Comparison of ENCODE assay signal across 15 mouse cellular contexts in the genomic region with DNA sequence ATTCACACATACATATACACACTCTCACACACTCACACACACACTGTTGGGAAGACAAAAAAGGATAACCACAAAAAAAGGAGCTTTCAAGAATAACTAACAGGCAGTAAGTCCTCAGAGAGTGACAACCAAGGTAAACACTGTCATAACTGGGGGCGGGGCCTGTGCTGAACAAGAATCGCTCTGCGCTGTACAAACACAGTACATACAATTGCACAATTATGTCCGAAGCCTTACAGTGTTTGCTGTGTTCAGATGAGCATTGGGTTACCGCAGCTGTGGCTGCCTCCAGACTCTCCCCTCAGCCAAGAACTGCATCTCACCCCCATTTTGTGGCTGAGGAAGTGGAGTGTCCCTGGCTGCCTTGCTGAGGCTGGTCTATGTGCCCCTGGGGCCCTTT.
DNase-seq lines count a peak whose midpoint lies in the region; ATAC-seq and TF ChIP-seq lines count a peak whose summit lies in the region.
"Had no signal": no experiment of that assay in that cellular context is flagged by ENCODE, and none has a peak within 500 bp of the region (broad histone marks: within the 10 kb centered on the region; RNA-seq: fewer than 3 reads in every experiment).

No protein-coding gene starts in this region.

- peaks cover 15% of the 10 kb centered on the region for H3K4me1 ChIP-seq in liver, adult 2 months (ENCODE audit: control insufficient read depth, insufficient read depth, low read length)
- peaks cover 13% of the 10 kb centered on the region for H3K4me1 ChIP-seq in liver, embryonic 12.5 days
- peaks cover 6% of the 10 kb centered on the region for H3K4me1 ChIP-seq in intestine, embryonic 15.5 days (replicated peaks)
- H3K4me1 ChIP-seq in lung, embryonic 14.5 days (ENCODE audit: insufficient read depth) = 0 out of 2 replicates have a peak, but pooled peaks cover 4% of the 10 kb centered on the region
- H3K4me1 ChIP-seq in stomach, embryonic 16.5 days (ENCODE audit: control insufficient read depth, insufficient read depth, low read length) = 0 out of 2 replicates have a peak, but pooled peaks cover 5% of the 10 kb centered on the region

- peak; percentile 87 for DNase-seq in liver, adult 2 months (ENCODE audit: extremely low read depth, low read depth, low spot score)
- DNase-seq in lung, embryonic 14.5 days = peak; percentile 79
- no peak for DNase-seq in spleen, postnatal 14 days (ENCODE audit: low spot score in 2 of 2)
- DNase-seq in heart, postnatal 36 days = no peak
- DNase-seq: cerebellum, adult 11-12 months; embryo, embryonic 11 days; heart, adult 2 months; heart, postnatal 14 days; kidney, postnatal 14 days; thymus, postnatal 25 days had no signal

- no peak overlapping the region for H3K9ac ChIP-seq in liver, adult 2 months (ENCODE audit: low read depth, low read length)
- H3K9ac ChIP-seq in liver, embryonic 12.5 days = no peak overlapping the region
- H3K9ac ChIP-seq in intestine, embryonic 15.5 days = no peak overlapping the region
- H3K9ac ChIP-seq in lung, embryonic 14.5 days = no peak overlapping the region
- no peak overlapping the region for H3K9ac ChIP-seq in stomach, embryonic 16.5 days (ENCODE audit: low read length)

- no peaks in the 10 kb centered on the region for H3K9me3 ChIP-seq in liver, embryonic 12.5 days (replicated peaks)
- H3K9me3 ChIP-seq in intestine, embryonic 15.5 days = no peaks in the 10 kb centered on the region
- no peaks in the 10 kb centered on the region for H3K9me3 ChIP-seq in lung, embryonic 14.5 days (ENCODE audit: low read depth, low read length)
- no peaks in the 10 kb centered on the region for H3K9me3 ChIP-seq in stomach, embryonic 16.5 days (replicated peaks; ENCODE audit: control insufficient read depth, low read length)

- no peak for TF ChIP-seq POLR2A in liver, adult 2 months (IDR thresholded peaks at IDR 0.05; ENCODE audit: extremely low read depth, insufficient read depth, low read length)

- H3K27me3 ChIP-seq in liver, adult 2 months (ENCODE audit: control insufficient read depth, insufficient read depth, low read length) = no peaks in the 10 kb centered on the region
- no peaks in the 10 kb centered on the region for H3K27me3 ChIP-seq in liver, embryonic 12.5 days (replicated peaks)
- no peaks in the 10 kb centered on the region for H3K27me3 ChIP-seq in intestine, embryonic 15.5 days (replicated peaks)
- H3K27me3 ChIP-seq in lung, embryonic 14.5 days (ENCODE audit: insufficient read depth, low read length) = no peaks in the 10 kb centered on the region
- H3K27me3 ChIP-seq in stomach, embryonic 16.5 days (ENCODE audit: control insufficient read depth, insufficient read depth, low read length) = no peaks in the 10 kb centered on the region

- TF ChIP-seq CTCF in liver, adult 2 months (IDR thresholded peaks at IDR 0.05; ENCODE audit: low read depth, low read length) = no peak
- no peak for TF ChIP-seq CTCF in lung, embryonic 14.5 days (IDR thresholded peaks at IDR 0.05; ENCODE audit: low read depth)

- intact Hi-C loops in heart, postnatal 36 days (cut with DNase I) = loop anchor here (5.0 kb wide), 1 partner anchor 91 kb away; no protein-coding TSS in a partner anchor

- 27% methylated on average over 5 of the region's 5 CpGs for WGBS in liver, adult 2 months
- 72% methylated on average over 5 of the region's 5 CpGs for WGBS in liver, embryonic 12.5 days (ENCODE audit: insufficient replicate concordance)
- 63% methylated on average over 5 of the region's 5 CpGs for WGBS in intestine, embryonic 15.5 days
- WGBS in lung, embryonic 14.5 days = 33% methylated on average over 5 of the region's 5 CpGs
- 39% methylated on average over 5 of the region's 5 CpGs for WGBS in stomach, embryonic 16.5 days

- no peak overlapping the region for H3K4me3 ChIP-seq in liver, adult 2 months (ENCODE audit: insufficient read depth, low read depth, low read length)
- H3K4me3 ChIP-seq in liver, embryonic 12.5 days = no peak overlapping the region
- no peak overlapping the region for H3K4me3 ChIP-seq in intestine, embryonic 15.5 days (replicated peaks)
- no peak overlapping the region for H3K4me3 ChIP-seq in lung, embryonic 14.5 days (ENCODE audit: low read depth, low read length)
- no peak overlapping the region for H3K4me3 ChIP-seq in stomach, embryonic 16.5 days (replicated peaks; ENCODE audit: low read length)
- H3K4me3 ChIP-seq: heart, adult 2 months; left cerebral cortex, adult 2 months had no signal

- H3K36me3 ChIP-seq in liver, adult 2 months (ENCODE audit: control insufficient read depth, insufficient read depth, low read length) = no peaks in the 10 kb centered on the region
- H3K36me3 ChIP-seq in liver, embryonic 12.5 days = no peaks in the 10 kb centered on the region
- H3K36me3 ChIP-seq in intestine, embryonic 15.5 days = no peaks in the 10 kb centered on the region
- no peaks in the 10 kb centered on the region for H3K36me3 ChIP-seq in lung, embryonic 14.5 days (ENCODE audit: insufficient read depth)
- H3K36me3 ChIP-seq in stomach, embryonic 16.5 days (ENCODE audit: control insufficient read depth, insufficient read depth, low read length) = no peaks in the 10 kb centered on the region

- ATAC-seq in liver, embryonic 12.5 days = no peak
- peak; percentile 66 for ATAC-seq in intestine, embryonic 15.5 days
- peak; percentile 79; the same call in 1 of the 2 replicates for ATAC-seq in lung, embryonic 14.5 days (ENCODE audit: insufficient read depth)
- ATAC-seq in stomach, embryonic 16.5 days (ENCODE audit: insufficient read depth, low FRiP score) = peak; percentile 75; the same call in 1 of the 2 replicates
- ATAC-seq: CD4-positive, CD25-positive, alpha-beta regulatory T cell, adult 4 months had no signal

- H3K79me2 ChIP-seq in liver, adult 2 months (ENCODE audit: control insufficient read depth, insufficient read depth, low read length) = no peaks in the 10 kb centered on the region

- no peak overlapping the region for H3K4me2 ChIP-seq in liver, embryonic 12.5 days
- no peak overlapping the region for H3K4me2 ChIP-seq in intestine, embryonic 15.5 days (replicated peaks)
- no peak overlapping the region for H3K4me2 ChIP-seq in lung, embryonic 14.5 days
- H3K4me2 ChIP-seq in stomach, embryonic 16.5 days (ENCODE audit: low read depth, low read length) = no peak overlapping the region

- peak overlapping the region; percentile 74 for H3K27ac ChIP-seq in liver, adult 2 months (replicated peaks; ENCODE audit: insufficient read depth, low read depth, low read length)
- no peak overlapping the region for H3K27ac ChIP-seq in liver, embryonic 12.5 days
- H3K27ac ChIP-seq in intestine, embryonic 15.5 days = no peak overlapping the region
- peak overlapping the region; percentile 66; the same call in 1 of the 2 replicates for H3K27ac ChIP-seq in lung, embryonic 14.5 days (ENCODE audit: low read depth)
- peak overlapping the region; percentile 49; the same call in 1 of the 2 replicates for H3K27ac ChIP-seq in stomach, embryonic 16.5 days (ENCODE audit: low read length)
- H3K27ac ChIP-seq: heart, adult 2 months; left cerebral cortex, adult 2 months had no signal

Comparison
In these comparisons a context has a peak if more than half of its experiments do, and no peak if none do; other contexts are left out.
1. H3K27ac ChIP-seq: peak in liver, adult 2 months (single experiment), lung, embryonic 14.5 days (single experiment) and stomach, embryonic 16.5 days (single experiment); none in liver, embryonic 12.5 days (single experiment) and intestine, embryonic 15.5 days (single experiment).
2. DNase-seq: peak in liver, adult 2 months (single experiment) and lung, embryonic 14.5 days (single experiment); none in spleen, postnatal 14 days (0 of 2) and heart, postnatal 36 days (0 of 2).